Mouse (Mus musculus) adrenal gland, adult 18-20 months (tissue): Measurements from ENCODE around the gene Olfr869. TPM values are rescaled to one million over a fixed set of nuclear protein-coding genes. Genes with fewer than 3 reads are reported as not detected.

Experiments used
- DNase-seq, 2 experiments: peaks; one replicate each; pipeline ENCODE4 v3.0.0; 2021 to 2022; ENCODE audit warnings: low spot score in 2 of 2
- long read RNA-seq, 2 experiments: library from polyadenylated mRNA; stranded (forward); transcript quantifications; one replicate each; pipeline ENCODE4 v2.0.0; 2021
- total RNA-seq, 2 experiments: library from RNA; stranded (reverse); gene quantifications; 1 replicate in 1 of 2; 2 replicates in 1 of 2; pipeline ENCODE4 v1.2.3; 2021

The Olfr869 gene
- total RNA-seq = not detected
- long read RNA-seq, experiment 1 = 0 reads
- long read RNA-seq, experiment 2 = 0 reads

DNA sequence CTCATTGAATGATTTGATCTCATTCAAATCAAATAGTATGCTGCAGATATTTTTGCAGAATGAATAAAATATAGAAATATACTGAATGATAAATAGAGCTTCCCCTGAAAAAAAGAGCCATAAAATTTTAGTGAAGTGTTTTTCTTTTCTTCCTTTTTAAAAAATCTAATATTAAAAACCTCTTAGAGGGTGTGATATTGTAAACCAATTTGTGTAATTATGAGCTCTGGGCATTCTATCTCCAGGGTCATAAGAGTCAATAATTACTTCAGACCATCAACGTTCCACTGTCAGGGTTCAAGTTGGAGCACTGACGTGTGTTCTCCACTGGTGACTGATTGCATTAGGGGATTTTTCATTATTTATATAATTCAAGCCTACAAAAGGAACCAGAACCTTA lies at the start of gene Olfr869:
Olfr869 (plus strand) TSS at position 301 of the 400 bp plus-strand sequence.
- DNase-seq = no peak

DNA sequence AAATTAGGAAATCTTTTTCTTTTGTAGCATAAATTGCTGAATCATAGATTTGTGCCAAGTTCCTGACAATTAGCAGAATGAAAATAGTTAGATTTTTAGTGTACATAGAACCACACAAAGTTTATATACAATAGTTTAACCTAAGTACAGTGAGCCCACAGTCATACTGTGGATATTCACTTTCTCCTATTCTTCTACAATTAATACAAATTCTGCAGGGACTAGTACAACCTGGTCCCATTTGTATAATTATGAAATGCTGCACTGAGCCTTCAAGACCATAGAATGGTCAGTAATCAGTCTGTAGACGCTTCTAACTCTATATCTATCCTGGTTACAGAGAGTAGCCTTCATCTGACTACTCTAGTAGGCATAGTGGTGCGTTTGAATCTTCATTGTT lies 30.5 kb upstream of the Olfr869 start, which contains the start of gene Olfr868:
Olfr868 (plus strand) TSS at position 301 of the 400 bp plus-strand sequence.
- no peak for DNase-seq

DNA sequence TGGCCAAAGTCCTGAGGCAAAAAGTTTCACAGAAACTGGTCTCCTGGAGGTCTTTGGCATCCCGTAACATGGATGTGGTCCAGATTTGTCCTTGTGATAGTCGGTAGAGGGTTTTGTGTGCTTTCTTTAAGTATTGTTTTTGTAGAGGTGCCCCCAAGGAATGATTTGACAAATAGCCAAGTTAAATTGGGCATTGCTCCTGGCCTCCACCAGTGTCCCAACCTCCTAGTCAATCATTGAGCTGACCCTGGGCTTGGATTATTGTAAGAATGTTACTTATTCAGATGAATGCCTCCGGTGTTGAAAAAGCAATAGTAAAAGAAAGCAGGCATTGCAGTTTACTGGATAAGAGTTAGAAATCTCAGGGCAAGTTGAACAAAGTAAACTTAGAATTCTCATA lies 20.9 kb downstream of the Olfr869 start:
- DNase-seq = no peak

DNA sequence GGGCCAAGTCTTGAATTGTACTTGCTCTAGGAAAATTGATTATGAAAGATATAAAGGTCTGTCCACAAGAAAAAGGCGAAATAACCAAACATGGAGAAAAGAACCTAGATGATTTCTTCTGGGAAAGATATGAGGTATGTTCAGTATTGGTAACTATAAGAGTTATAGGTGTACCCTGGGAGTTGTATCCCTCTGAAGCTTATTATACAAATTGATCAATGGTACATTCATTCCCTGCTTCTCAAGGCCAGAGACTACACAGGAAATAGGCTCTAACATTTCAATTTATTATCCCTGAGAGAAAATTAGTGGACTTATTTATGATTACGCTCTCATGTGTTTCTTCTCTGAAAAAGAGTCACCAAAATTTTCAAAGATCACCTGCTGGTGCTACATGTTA lies 45.1 kb downstream of the Olfr869 start, which contains the start of gene Olfr870:
Olfr870 (minus strand) TSS at position 101 of the 400 bp plus-strand sequence.
- DNase-seq = no peak

DNA sequence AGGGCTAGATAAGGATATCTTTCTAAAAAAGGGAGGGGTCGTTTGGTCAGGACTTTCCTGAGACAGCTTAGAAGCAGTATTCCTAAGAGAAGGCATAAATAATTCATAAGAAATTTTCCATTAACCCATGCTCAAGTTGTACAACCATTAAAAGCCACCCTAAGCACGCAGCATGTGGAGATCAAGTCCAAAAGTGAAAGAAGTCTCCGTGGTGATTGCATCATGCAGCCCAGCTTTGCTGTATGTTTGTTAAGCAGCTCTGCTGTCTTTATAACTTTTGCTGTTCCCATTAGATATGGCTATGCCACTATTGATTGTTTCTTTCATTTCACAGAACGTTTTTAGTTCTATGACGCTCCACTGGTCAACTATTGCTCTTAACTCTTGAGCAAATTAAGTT lies 50.7 kb downstream of the Olfr869 start:
- no peak for DNase-seq

Other genes starting within 250 kb of the Olfr869 start
- not detected for gene Olfr862, start 241.0 kb upstream of the Olfr869 start, total RNA-seq
- gene Olfr77, start 212.1 kb upstream of the Olfr869 start, total RNA-seq = not detected
- not detected for gene Olfr866, start 101.0 kb upstream of the Olfr869 start, total RNA-seq
- not detected for gene Olfr867, start 71.4 kb upstream of the Olfr869 start, total RNA-seq
- gene Olfr868, start 30.4 kb upstream of the Olfr869 start, total RNA-seq = not detected
- not detected for gene Olfr870, start 45.0 kb downstream of the Olfr869 start, total RNA-seq
- not detected for gene Olfr871, start 83.2 kb downstream of the Olfr869 start, total RNA-seq
- not detected for gene Olfr872, start 108.1 kb downstream of the Olfr869 start, total RNA-seq
- gene Olfr39, start 153.3 kb downstream of the Olfr869 start, total RNA-seq = not detected
- gene Olfr873, start 169.5 kb downstream of the Olfr869 start, total RNA-seq = not detected
- gene Olfr18, start 207.1 kb downstream of the Olfr869 start, total RNA-seq = not detected